Mouse (Mus musculus) heart, adult 2 months (tissue): ENCODE measurements around the gene Plcd1. TPM values are rescaled to one million over a fixed set of nuclear protein-coding genes. Genes with fewer than 3 reads are reported as not detected.

ENCODE experiments used
- DNase-seq, 2 experiments: peaks; one replicate each; pipeline ENCODE4 v3.0.0; 2021
- H3K27ac ChIP-seq: fragments of 200-600 bp; 2 replicates; pipeline ENCODE4 v1.8.1; 2022
- H3K27me3 ChIP-seq: fragments of 200-500 bp; 2 replicates; pipeline ENCODE4 v1.6.1; 2012; ENCODE audit warnings: mild to moderate bottlenecking, low read length, inconsistent platforms, mixed read lengths; ENCODE audit not compliant: control insufficient read depth, insufficient read depth
- H3K36me3 ChIP-seq: fragments of 200-500 bp; 2 replicates; pipeline ENCODE4 v1.6.1; 2012; ENCODE audit warnings: low read length, inconsistent platforms; ENCODE audit not compliant: control insufficient read depth, insufficient read depth
- H3K4me1 ChIP-seq: fragments of 200-500 bp; 2 replicates; pipeline ENCODE4 v1.6.1; 2011; ENCODE audit warnings: low read length; ENCODE audit not compliant: control insufficient read depth, insufficient read depth
- H3K4me3 ChIP-seq: fragments of 200-600 bp; 2 replicates; pipeline ENCODE4 v1.8.1; 2022
- H3K79me2 ChIP-seq: fragments of 200-500 bp; replicated peaks from 2 replicates; pipeline ENCODE4 v1.6.1; 2012; ENCODE audit warnings: mild to moderate bottlenecking, inconsistent platforms, low read length, moderate library complexity, mixed read lengths; ENCODE audit not compliant: control insufficient read depth, insufficient read depth
- H3K9ac ChIP-seq: fragments of 200-500 bp; 2 replicates; pipeline ENCODE4 v1.6.1; 2012; ENCODE audit warnings: low read depth, mild to moderate bottlenecking, control low read depth, inconsistent platforms, low read length, mixed read lengths
- CTCF ChIP-seq: fragments of 200-600 bp; IDR thresholded peaks from 2 replicates; pipeline ENCODE4 v1.8.1; 2022; ENCODE audit warnings: antibody characterized with exemption, mild to moderate bottlenecking, moderate library complexity
- EP300 ChIP-seq: fragments of 200-500 bp; IDR thresholded peaks from 2 replicates; pipeline ENCODE4 v1.6.1; 2011; ENCODE audit warnings: low read depth, low read length, control low read depth; ENCODE audit not compliant: insufficient read depth
- POLR2A ChIP-seq: fragments of 200-500 bp; IDR thresholded peaks from 2 replicates; pipeline ENCODE4 v1.6.1; 2011; ENCODE audit warnings: mild to moderate bottlenecking, low read depth, low read length, control low read depth; ENCODE audit not compliant: insufficient read depth
- WGBS: fragments of 180-500 bp; shearing (Covaris S2); methylation state at CpG from one replicate; pipeline ENCODE4 v1.1.7; 2018; 5-methylcytosine and 5-hydroxymethylcytosine counted together
- intact Hi-C: fragments of 180-260 bp; cut with DNase I; formaldehyde crosslinking; loops from one replicate; pipeline ENCODE4 v1.15.1; 2025
- microRNA-seq, 2 experiments: library from miRNA; unstranded; fragments of <30 nt; microRNA quantifications; one replicate each; pipeline ENCODE4 v1.2.0; 2021
- polyA plus RNA-seq: library from polyadenylated mRNA; depleted of rRNA; stranded (reverse); fragments of >200 nt; gene quantifications from 2 replicates; pipeline ENCODE4 v1.2.3, GENCODE M21; 2012; rRNA removed
- total RNA-seq, 2 experiments: library from RNA; stranded (reverse); gene quantifications; 2 replicates each; pipeline ENCODE4 v1.2.3; 2021

The Plcd1 gene
- total and polyA plus RNA-seq, 3 experiments: 14.5 to 32.2 (median 16.6) TPM

DNA sequence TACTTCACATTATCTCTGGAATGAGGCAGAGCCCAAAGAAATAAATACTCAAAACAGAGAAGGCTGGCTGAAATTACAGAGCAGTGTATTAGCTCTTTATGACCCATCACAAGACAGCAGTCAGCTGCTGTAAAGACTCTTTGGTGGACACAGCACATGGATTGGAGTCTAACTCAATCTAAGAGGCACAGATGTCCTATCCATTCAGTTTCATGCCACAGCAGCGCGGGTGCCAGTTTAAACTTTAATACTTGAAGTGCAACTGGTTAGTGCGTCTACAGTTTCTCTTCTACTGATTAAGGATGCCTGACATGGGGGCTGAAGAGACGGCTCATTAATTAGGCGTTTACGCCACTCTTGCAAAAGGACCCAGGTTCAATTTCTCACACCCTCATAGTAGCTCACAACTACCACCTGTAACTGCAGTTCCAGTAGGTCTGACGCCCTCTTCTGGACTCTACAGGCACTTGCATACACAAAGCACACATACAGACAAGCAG is 67.4 kb downstream of the Plcd1 start:
- H3K36me3 ChIP-seq: no peaks in the 10 kb centered on the region
- WGBS: 93% methylated on average over 7 of the region's 7 CpGs

DNA sequence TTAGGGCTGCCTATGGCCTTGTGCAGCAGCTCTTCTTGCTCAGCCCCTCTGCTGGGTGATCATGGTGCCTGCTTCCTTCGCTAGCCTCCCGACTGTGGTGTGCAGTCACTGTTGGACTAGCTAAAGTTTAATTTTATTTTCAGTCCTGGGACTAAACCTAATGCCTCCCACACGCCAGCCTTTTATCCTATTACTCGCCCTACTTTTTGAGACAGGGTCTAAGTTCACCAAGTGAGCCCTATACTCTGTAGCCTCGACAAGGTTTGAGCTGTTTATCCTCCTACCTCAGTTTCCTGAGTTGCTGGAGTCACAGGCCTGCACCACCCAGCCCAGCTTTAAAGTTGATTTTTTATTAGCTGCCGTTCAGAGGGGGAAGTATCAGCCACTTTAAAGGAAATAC is 68.0 kb downstream of the Plcd1 start:
- TF ChIP-seq EP300: no peak
- TF ChIP-seq POLR2A: no peak
- intact Hi-C loops: no loop called here
- Histone ChIP-seq H3K4me3 (no peak overlapping the region), H3K9ac (no peak overlapping the region), H3K36me3 (no peaks in the 10 kb centered on the region), H3K79me2 (no peaks in the 10 kb centered on the region), H3K27me3 (no peaks in the 10 kb centered on the region), H3K27ac (no peak overlapping the region), H3K4me1 (peaks cover 1% of the 10 kb centered on the region)
- WGBS: 70% methylated on average over 6 of the region's 6 CpGs
- no peak for DNase-seq

More for the DNA sequence above, 67.4 kb downstream of the Plcd1 start:
- Histone ChIP-seq H3K4me3 (no peak overlapping the region), H3K9ac (no peak overlapping the region), H3K27ac (no peak overlapping the region), H3K27me3 (no peaks in the 10 kb centered on the region), H3K4me1 (peaks cover 1% of the 10 kb centered on the region), H3K79me2 (no peaks in the 10 kb centered on the region)
- intact Hi-C loops: loop anchor here (2.0 kb wide), 1 partner anchor 15 kb away; no protein-coding TSS in a partner anchor
- no peak for DNase-seq
- TF ChIP-seq EP300: no peak

- Histone ChIP-seq H3K36me3 (no peaks in the 10 kb centered on the region), H3K27ac (no peak overlapping the region), H3K79me2 (no peaks in the 10 kb centered on the region), H3K27me3 (no peaks in the 10 kb centered on the region), H3K4me1 (no peaks in the 10 kb centered on the region), H3K4me3 (no peak overlapping the region), H3K9ac (no peak overlapping the region)
- DNase-seq: no peak
- intact Hi-C loops: no loop called here
- 83% methylated on average over 7 of the region's 7 CpGs for WGBS
- no peak for TF ChIP-seq EP300
- TF ChIP-seq CTCF: no peak
- no peak for TF ChIP-seq POLR2A
These were observed 71.6 kb downstream of the Plcd1 start for GRCm38 (mm10) chr9:119021731-119022130.

Small RNA genes lying within 50 kb of the gene (microRNA-seq; reads per million reads assigned to microRNA genes)
- 6.2 to 101 reads per million in 2 experiments for gene Mir26a-1

Other genes with a start within 250 kb of the Plcd1 start
- 1 to 10 TPM; 9.0 to 9.7 TPM for gene Ctdspl, start 167.0 kb downstream of the Plcd1 start, total RNA-seq
- gene Ctdspl, start 167.0 kb downstream of the Plcd1 start, polyA plus RNA-seq: 8.5 and 9.6 TPM in 2 replicates
- gene Vill, start 40.7 kb downstream of the Plcd1 start, total RNA-seq: under 1 TPM; 0.20 to 0.34 TPM
- gene Vill, start 40.7 kb downstream of the Plcd1 start, polyA plus RNA-seq: 0.85 and 1.4 TPM in 2 replicates
- under 1 TPM; 0.13 to 0.32 TPM for gene Dlec1, start 9.0 kb upstream of the Plcd1 start, total RNA-seq
- gene Dlec1, start 9.0 kb upstream of the Plcd1 start, polyA plus RNA-seq: 0.20 and 0.82 TPM in 2 replicates
- gene Acaa1b, start 63.6 kb upstream of the Plcd1 start, total RNA-seq: 1 to 10 TPM; 1.4 to 1.6 TPM
- gene Acaa1b, start 63.6 kb upstream of the Plcd1 start, polyA plus RNA-seq: 2.2 and 2.4 TPM in 2 replicates
- not detected for gene Gm47289, start 65.7 kb upstream of the Plcd1 start, total RNA-seq
- not detected in 2 replicates for gene Gm47289, start 65.7 kb upstream of the Plcd1 start, polyA plus RNA-seq
- not detected for gene Slc22a13, start 115.6 kb upstream of the Plcd1 start, total RNA-seq
- 0.06 TPM in 1 of 2 replicates, not detected in the other for gene Slc22a13, start 115.6 kb upstream of the Plcd1 start, polyA plus RNA-seq
- 10 to 100 TPM; 45.6 to 51.7 TPM for gene Oxsr1, start 228.9 kb upstream of the Plcd1 start, total RNA-seq
- 17.4 and 32.7 TPM in 2 replicates for gene Oxsr1, start 228.9 kb upstream of the Plcd1 start, polyA plus RNA-seq
- gene Acaa1a, start 246.2 kb upstream of the Plcd1 start, total RNA-seq: 10 to 100 TPM; 72.4 to 78.5 TPM
- gene Acaa1a, start 246.2 kb upstream of the Plcd1 start, polyA plus RNA-seq: 104 and 107 TPM in 2 replicates
- 10 to 100 TPM; 12.1 to 14.8 TPM for gene Myd88, start 247.9 kb upstream of the Plcd1 start, total RNA-seq
- 12.2 and 14.6 TPM in 2 replicates for gene Myd88, start 247.9 kb upstream of the Plcd1 start, polyA plus RNA-seq